Mouse (Mus musculus): ENCODE measurements around the gene Tomm5.
"Not testable (repeated sequence)": the region's sequence is repeated elsewhere in the genome, so short reads cannot be mapped to it uniquely, and the experiment has no call there.

Gene Tomm5

GRCm38 (mm10) chr4:45066036-45066730, 41.7 kb downstream of the Tomm5 start:
- no peak for DNase-seq (ENCODE audit: low spot score in 2 of 2)

- no peak for DNase-seq (ENCODE audit: low spot score in 2 of 2)
These were observed 43.3 kb downstream of the Tomm5 start for GRCm38 (mm10) chr4:45064577-45064976.

- DNase-seq (ENCODE audit: low spot score in 2 of 2), result not testable (repeated sequence)
These were observed 44.1 kb downstream of the Tomm5 start for GRCm38 (mm10) chr4:45063836-45064235.

- DNase-seq (ENCODE audit: low spot score in 2 of 2), result no peak
These were observed 52.5 kb downstream of the Tomm5 start for GRCm38 (mm10) chr4:45055451-45055850.

Measured in spleen, postnatal 10 days (tissue).